Mouse (Mus musculus) heart, embryonic 10.5 days (tissue): ENCODE data around the gene Irak2. TPM values are rescaled to one million over a fixed set of nuclear protein-coding genes. Genes with fewer than 3 reads are reported as not detected.
"Not testable (repeated sequence)": the region's sequence is repeated elsewhere in the genome, so short reads cannot be mapped to it uniquely, and the experiment has no call there.

Source experiments
- DNase-seq: peaks from one replicate; pipeline ENCODE4 v3.0.0-alpha.2; 2017; ENCODE audit warnings: low spot score
- H3K27ac ChIP-seq: fragments of 300-500 bp; sonication (generic); 2 replicates; pipeline ENCODE4 v1.5.1; 2016; ENCODE audit warnings: mild to moderate bottlenecking
- H3K27me3 ChIP-seq: fragments of 300-500 bp; sonication (generic); 2 replicates; pipeline ENCODE4 v1.6.1; 2016; ENCODE audit warnings: mild to moderate bottlenecking; ENCODE audit not compliant: poor library complexity, insufficient read depth, severe bottlenecking
- H3K36me3 ChIP-seq: fragments of 300-500 bp; sonication (generic); 2 replicates; pipeline ENCODE4 v1.6.1; 2016; ENCODE audit warnings: mild to moderate bottlenecking, moderate library complexity
- H3K4me1 ChIP-seq: fragments of 300-500 bp; sonication (generic); 2 replicates; pipeline ENCODE4 v1.6.1; 2016; ENCODE audit warnings: mild to moderate bottlenecking
- H3K4me3 ChIP-seq: fragments of 300-500 bp; sonication (generic); 2 replicates; pipeline ENCODE4 v1.5.1; 2016; ENCODE audit warnings: mild to moderate bottlenecking, moderate library complexity
- H3K9me3 ChIP-seq: fragments of 300-500 bp; sonication (generic); 2 replicates; pipeline ENCODE4 v1.6.1; 2016; ENCODE audit warnings: mild to moderate bottlenecking, moderate library complexity
- WGBS: fragments of 180-500 bp; shearing (Covaris S2); methylation state at CpG from one replicate; pipeline ENCODE4 v1.1.7; 2016; 5-methylcytosine and 5-hydroxymethylcytosine counted together
- polyA plus RNA-seq: library from polyadenylated mRNA; unstranded; fragments of >200 nt; fragmentation: Nextera tagmentation; extraction: Ambion mirVana; gene quantifications from 2 replicates; pipeline ENCODE4 v1.2.1, GENCODE M21; 2016

Irak2 gene
- polyA plus RNA-seq, 1 experiment from 2014 or later = 12.5 TPM

DNA sequence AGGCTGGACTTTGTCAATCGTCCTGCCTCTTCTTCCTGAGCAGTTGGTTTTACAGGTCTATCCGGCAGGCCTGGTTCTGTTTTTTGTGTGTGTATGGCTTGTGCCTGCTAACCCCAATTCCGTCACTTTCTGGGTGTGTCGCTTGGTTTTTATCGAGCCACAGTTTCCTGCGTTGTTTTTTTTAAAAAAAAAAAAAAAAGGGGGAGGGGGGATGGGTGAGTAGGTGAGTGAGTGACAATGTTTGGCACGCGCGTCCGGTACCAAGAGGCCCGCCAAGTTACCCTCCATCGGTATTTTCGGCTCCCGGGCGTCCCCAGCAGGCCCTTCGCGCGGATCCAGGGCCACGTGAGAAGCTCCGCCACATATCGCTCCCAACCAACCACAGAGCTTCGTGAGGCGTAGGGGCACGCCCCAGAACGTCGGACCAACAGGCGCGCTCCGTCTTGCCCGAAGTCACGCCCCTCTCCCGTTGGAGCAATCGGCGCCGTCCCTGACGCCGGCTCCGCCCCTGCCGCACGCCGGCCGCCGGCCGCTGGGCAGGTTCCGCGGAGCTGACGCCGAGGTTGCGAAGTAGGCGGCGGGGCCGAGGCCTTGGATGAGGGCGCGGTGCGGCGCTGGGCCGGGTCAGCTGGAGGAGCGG lies 58.4 kb downstream of the Irak2 start, which contains the start of gene Tatdn2:
Gene Tatdn2 (plus strand): TSS at position 469 of the 640 bp plus-strand sequence.
- Histone ChIP-seq H3K36me3 (peaks cover 32% of the 10 kb centered on the region), H3K4me1 (peaks cover 54% of the 10 kb centered on the region), H3K27ac (peak within 1 kb of the TSS; percentile 95), H3K9me3 (no peaks in the 10 kb centered on the region), H3K4me3 (peak within 1 kb of the TSS; percentile 95), H3K27me3 (no peaks in the 10 kb centered on the region)
- DNase-seq = peak; percentile 99
- WGBS = under 1% methylated on average over 58 of the region's 58 CpGs

DNA sequence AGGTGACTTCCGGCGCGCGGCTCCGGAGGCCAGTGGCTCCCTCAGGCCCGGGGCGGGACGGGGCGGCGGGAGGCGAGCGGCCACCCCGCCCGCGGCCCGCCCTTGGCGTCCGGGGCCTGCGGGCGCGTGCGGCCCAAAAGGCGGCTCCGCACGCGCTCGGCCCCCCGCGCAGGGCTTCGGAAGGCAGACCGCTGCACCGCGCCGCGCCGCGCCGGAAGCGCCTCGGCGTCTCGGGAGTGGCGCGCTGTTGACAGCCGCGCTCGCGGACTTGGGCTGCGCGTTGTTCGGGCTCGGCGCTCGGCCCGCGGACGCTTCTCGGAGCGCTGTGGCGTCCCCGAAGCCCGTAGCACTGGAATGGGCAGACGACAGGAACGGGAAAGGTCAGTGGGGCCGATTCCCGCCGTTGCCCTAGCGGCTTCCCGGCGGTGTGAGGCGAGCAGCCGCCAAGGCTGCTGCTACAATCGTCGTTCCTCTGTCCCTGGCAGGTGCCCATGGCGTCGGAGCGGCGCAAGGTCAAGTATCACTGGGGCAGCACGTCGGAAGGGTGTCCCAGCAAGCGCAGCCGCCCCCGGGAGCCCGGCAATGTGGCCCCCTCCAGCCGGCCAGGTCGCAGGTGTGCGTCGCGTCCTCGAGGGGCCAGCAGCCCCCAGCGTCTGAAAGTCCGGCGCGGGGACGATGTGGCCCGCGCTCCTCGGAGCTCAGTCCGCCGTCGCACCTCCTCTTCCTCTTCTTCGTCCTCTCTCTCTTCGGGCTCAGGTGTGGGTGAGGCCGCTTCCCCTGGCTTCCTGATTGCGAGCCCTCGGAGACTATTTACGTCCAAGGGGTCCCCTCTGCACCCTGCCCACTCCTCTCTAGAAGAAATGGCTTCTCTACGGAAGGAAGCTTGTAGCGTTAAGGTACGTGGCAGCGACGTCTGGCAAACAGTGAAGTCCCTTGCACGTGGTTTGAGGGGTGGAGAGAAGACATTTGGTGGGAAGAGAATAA lies 59.2 kb downstream of the Irak2 start:
- Histone ChIP-seq H3K27ac (peak overlapping the region; percentile 95), H3K36me3 (peaks cover 40% of the 10 kb centered on the region), H3K4me3 (peak overlapping the region; percentile 95), H3K9me3 (no peaks in the 10 kb centered on the region), H3K4me1 (peaks cover 47% of the 10 kb centered on the region), H3K27me3 (no peaks in the 10 kb centered on the region)
- no peak for DNase-seq
- under 1% methylated on average over 113 of the region's 113 CpGs for WGBS

DNA sequence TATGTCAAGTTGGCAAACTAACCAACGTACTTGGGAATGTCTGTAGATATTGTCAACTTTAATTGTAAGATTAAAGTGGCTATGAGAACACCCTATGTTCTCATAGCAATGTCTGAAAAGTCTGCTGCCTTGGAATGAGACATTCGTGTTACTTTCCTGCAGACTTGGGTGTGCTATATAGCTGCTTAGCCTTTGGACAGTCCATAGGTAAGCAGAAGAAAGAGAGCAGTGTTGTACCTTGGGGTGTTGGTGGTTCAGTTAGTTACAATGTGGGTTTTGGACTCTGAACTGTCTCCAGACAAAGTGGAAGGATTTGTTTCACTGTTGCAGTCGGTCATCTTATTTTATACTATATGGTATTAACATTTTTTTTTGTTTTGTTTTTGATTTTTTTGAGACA lies 74.5 kb downstream of the Irak2 start:
- H3K4me3 ChIP-seq = no peak overlapping the region
- no peaks in the 10 kb centered on the region for H3K9me3 ChIP-seq
- H3K4me1 ChIP-seq = no peaks in the 10 kb centered on the region
- H3K27ac ChIP-seq = no peak overlapping the region
- no peak for DNase-seq
- WGBS = 93% methylated on average over 3 of the region's 3 CpGs
- peaks cover 98% of the 10 kb centered on the region for H3K36me3 ChIP-seq
- H3K27me3 ChIP-seq = no peaks in the 10 kb centered on the region

DNA sequence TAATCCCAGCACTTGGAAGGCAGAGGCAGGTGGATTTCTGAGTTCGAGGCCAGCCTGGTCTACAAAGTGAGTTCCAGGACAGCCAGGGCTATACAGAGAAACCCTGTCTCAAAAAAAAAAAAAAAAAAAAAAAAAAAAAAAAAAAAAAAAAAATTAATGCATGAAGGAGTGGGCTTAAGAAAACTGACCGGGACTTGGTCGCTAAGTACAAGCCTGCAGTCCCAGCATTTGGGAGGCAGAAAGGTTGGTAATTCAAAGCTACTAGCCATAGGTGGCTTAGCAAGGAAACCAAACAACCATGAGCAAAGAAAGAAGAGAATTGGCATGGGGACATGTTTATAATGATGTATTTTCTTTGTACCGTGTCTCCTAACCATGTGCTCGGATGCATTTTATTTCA lies 75.1 kb downstream of the Irak2 start:
- not testable (repeated sequence) for DNase-seq, H3K27me3 ChIP-seq, H3K4me3 ChIP-seq, H3K27ac ChIP-seq, H3K4me1 ChIP-seq, H3K9me3 ChIP-seq
- H3K36me3 ChIP-seq = peaks cover 97% of the 10 kb centered on the region
- 94% methylated on average over 5 of the region's 5 CpGs for WGBS

DNA sequence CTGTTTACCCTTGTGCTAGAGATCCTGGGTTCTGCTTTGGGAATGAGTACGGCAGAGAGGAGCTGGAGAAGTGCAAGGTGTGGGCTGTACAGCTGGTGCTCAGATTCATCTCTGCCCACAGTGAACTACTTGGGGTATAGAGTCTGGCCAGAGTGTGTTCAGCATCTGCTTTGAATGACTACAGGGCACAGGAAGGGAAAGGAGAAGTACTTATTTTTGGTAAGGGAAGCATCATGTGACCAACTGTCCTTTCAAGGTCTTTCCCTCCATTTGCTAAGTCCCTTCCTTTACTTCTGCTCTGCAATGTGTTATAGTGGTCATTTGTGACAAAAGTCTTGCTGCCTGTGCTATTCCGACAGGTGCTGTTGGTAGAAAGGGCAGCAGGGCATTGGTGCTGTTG lies 76.0 kb downstream of the Irak2 start:
- WGBS = 92% methylated on average over 2 of the region's 2 CpGs
- Histone ChIP-seq H3K4me3 (no peak overlapping the region), H3K27ac (no peak overlapping the region), H3K36me3 (peaks cover 97% of the 10 kb centered on the region), H3K4me1 (no peaks in the 10 kb centered on the region), H3K27me3 (no peaks in the 10 kb centered on the region), H3K9me3 (no peaks in the 10 kb centered on the region)
- no peak for DNase-seq

DNA sequence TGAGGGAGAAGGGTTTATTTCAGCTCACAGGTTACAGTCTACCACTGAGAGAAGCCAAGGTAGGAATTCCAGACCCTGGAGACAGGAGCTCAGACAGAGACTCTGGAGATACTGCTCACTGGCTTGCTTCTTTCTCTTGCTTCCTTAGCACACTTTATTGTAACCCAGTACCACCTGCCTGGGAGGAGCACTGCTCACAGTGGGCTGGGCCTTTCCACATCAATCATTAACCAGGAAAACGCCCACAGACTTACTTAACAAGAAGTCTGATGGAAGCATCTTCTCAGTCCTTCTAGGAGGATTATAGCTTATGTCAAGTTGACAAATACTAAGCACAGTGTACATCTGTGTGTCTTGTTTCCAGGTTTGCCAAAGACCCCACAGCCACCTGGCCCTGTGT lies 76.5 kb downstream of the Irak2 start:
- H3K4me3 ChIP-seq = no peak overlapping the region
- no peaks in the 10 kb centered on the region for H3K4me1 ChIP-seq
- no peaks in the 10 kb centered on the region for H3K9me3 ChIP-seq
- H3K36me3 ChIP-seq = peaks cover 97% of the 10 kb centered on the region
- no peak overlapping the region for H3K27ac ChIP-seq
- no peak for DNase-seq
- no peaks in the 10 kb centered on the region for H3K27me3 ChIP-seq
- WGBS = 78% methylated on average over 1 of the region's 1 CpGs

DNA sequence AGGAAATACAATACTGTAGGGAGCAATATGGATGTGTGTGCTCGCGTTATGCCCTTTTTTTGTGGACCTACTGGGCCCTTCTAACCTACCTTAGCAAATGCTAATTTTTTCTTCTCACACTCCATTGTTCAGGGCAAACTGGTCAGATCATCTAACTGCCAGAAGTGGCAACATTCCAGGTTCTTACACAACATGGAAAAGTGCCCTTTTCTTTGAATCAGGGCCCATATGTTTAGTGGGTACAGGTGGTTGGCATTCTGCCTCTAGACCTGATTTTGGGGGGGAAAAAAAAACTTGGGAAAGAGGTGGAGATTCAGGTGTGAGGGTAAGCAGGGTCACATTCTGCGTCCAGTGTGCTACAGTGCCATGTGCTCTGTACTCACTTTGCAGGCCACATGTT lies 79.3 kb downstream of the Irak2 start:
- no peak overlapping the region for H3K27ac ChIP-seq
- H3K4me3 ChIP-seq = no peak overlapping the region
- WGBS = 91% methylated on average over 3 of the region's 3 CpGs
- H3K9me3 ChIP-seq = no peaks in the 10 kb centered on the region
- no peaks in the 10 kb centered on the region for H3K4me1 ChIP-seq
- H3K27me3 ChIP-seq = no peaks in the 10 kb centered on the region
- no peak for DNase-seq
- H3K36me3 ChIP-seq = peaks cover 96% of the 10 kb centered on the region

DNA sequence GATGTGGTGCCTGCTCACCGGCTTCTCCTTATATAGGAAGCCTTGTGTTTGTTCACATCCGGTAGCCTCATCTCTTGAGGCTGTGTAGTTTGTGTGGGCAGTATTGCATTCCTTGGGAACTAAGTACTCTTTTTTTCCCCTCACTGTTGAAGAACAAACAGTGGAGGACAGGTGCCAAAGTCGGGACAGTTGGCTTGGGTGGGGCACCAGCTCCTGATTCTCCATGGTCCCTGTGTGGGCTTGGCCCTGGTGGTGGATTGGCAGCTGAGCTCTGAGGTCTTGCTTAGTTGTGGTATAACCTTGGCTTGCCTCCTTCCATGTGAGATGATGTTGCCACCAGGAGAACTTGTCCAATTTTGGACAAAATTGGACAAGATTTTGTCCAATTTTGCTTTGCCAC lies 81.6 kb downstream of the Irak2 start, which contains the start of gene Ghrl:
Gene Ghrl (minus strand): TSS at position 3 of the 400 bp plus-strand sequence.
- no peak within 1 kb of the TSS for H3K4me3 ChIP-seq
- DNase-seq = no peak
- H3K27ac ChIP-seq = no peak within 1 kb of the TSS
- no peaks in the 10 kb centered on the region for H3K9me3 ChIP-seq
- no peaks in the 10 kb centered on the region for H3K4me1 ChIP-seq
- H3K36me3 ChIP-seq = peaks cover 95% of the 10 kb centered on the region
- WGBS = 86% methylated on average over 3 of the region's 3 CpGs
- H3K27me3 ChIP-seq = no peaks in the 10 kb centered on the region

DNA sequence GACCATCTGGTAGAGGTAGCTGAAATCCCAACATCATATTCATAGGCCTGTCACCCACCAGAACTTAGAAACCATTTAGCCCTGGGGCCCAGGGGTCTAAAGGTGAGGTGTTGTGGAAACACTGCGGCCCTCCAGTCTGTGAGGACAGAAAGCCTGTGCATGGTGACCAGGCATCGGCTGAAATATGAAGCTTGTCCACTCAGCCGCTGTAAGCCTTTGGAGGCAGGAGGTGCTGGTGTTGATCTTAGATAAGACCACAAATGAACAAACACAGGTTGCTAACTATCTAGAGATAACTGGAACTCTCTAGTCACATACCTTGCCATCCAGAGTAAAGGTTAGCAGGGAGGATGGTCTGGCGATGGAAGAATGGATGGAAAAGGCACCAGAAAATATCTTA lies 82.8 kb downstream of the Irak2 start:
- H3K4me1 ChIP-seq = no peaks in the 10 kb centered on the region
- WGBS = 83% methylated on average over 4 of the region's 4 CpGs
- H3K36me3 ChIP-seq = peaks cover 95% of the 10 kb centered on the region
- H3K9me3 ChIP-seq = no peaks in the 10 kb centered on the region
- no peak for DNase-seq
- H3K4me3 ChIP-seq = no peak overlapping the region
- H3K27ac ChIP-seq = no peak overlapping the region
- no peaks in the 10 kb centered on the region for H3K27me3 ChIP-seq

DNA sequence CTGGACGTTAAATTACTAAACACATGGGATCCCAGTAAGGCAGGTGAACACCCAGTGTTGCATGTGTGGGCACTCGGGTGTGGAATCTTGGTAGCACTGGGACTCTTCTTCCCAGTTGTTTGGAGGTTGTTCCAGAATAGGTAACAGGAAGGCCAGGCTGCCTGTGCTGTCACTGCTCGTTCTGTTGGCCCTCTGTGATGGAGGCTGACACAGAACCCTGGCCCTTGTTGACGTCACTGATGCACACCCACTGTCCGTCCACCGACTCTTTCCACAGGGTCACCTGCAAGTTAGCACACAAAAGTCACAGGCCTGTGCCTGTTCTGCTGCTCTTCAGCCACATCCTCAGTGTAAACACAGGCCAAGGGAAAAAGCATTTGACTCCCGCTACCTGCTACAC lies 89.9 kb downstream of the Irak2 start:
- Histone ChIP-seq H3K4me1 (no peaks in the 10 kb centered on the region), H3K4me3 (no peak overlapping the region), H3K9me3 (no peaks in the 10 kb centered on the region), H3K27me3 (no peaks in the 10 kb centered on the region), H3K27ac (no peak overlapping the region), H3K36me3 (peaks cover 98% of the 10 kb centered on the region)
- WGBS = 88% methylated on average over 7 of the region's 7 CpGs
- no peak for DNase-seq

DNA sequence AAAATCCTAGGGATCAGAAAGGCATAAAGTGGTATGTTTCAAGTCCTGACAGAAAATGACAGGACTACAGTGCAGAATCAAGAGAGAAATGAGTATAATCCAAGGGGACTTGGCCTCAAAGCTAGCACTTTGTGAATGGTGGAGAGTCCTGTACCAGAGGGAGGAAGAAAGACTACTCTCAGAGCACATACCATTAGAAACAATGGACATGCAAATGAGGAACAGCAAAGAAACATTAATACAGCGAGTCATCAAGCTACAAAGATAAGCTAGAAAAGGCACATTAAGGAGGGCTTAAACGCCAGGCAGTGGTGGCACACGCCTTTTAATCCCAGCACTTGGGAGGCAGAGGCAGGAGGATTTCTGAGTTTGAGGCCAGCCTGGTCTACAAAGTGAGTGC lies 93.0 kb downstream of the Irak2 start:
- H3K36me3 ChIP-seq = peaks cover 96% of the 10 kb centered on the region
- H3K4me1 ChIP-seq = no peaks in the 10 kb centered on the region
- H3K4me3 ChIP-seq = no peak overlapping the region
- WGBS = 94% methylated on average over 3 of the region's 3 CpGs
- H3K27ac ChIP-seq = no peak overlapping the region
- H3K27me3 ChIP-seq = no peaks in the 10 kb centered on the region
- no peaks in the 10 kb centered on the region for H3K9me3 ChIP-seq
- no peak for DNase-seq

DNA sequence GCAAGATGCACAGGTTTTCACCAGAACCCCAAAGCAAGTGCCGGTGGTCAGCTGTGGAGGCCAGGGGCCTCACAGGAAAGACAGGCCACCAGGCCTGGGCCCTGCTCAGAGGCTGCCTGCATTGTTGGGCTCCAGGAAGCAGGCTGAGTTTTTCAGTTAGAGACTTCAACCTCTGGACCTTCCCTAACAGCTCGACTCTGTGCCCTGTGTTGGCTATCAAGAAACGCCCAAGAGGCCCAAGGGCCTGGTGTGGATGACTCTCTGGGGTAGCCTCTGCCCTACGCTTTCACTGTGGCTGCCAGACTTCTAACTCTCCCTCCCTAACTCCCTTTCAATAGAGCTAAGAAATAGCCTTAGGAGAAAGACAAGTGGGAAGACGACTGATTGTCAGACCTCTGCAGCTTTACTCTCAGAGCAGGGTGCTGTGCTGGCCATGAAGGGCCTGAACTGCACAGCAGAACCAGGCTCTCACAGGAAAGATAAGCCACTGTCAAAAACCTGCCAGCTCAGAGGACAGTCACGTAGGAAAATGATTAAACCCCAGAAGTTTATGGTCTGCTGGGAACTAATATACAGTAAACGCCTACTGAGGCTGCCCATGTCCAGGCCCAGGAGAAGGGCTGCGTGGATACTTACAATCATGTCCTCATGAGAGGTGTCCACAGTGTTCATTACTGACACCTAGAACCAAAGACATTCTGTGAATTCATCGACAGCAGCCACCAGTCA lies 99.2 kb downstream of the Irak2 start:
- no peaks in the 10 kb centered on the region for H3K9me3 ChIP-seq
- no peak overlapping the region for H3K27ac ChIP-seq
- H3K4me3 ChIP-seq = no peak overlapping the region
- 82% methylated on average over 9 of the region's 9 CpGs for WGBS
- H3K36me3 ChIP-seq = peaks cover 56% of the 10 kb centered on the region
- DNase-seq = no peak
- H3K4me1 ChIP-seq = peaks cover 14% of the 10 kb centered on the region
- no peaks in the 10 kb centered on the region for H3K27me3 ChIP-seq
